Mouse (Mus musculus) heart, adult 2 months (tissue): ENCODE measurements around the gene Pdss2. TPM values are rescaled to one million over a fixed set of nuclear protein-coding genes. Genes with fewer than 3 reads are reported as not detected.

Experiments
- DNase-seq, 2 experiments: peaks; one replicate each; pipeline ENCODE4 v3.0.0; 2021
- H3K27ac ChIP-seq: fragments of 200-600 bp; 2 replicates; pipeline ENCODE4 v1.8.1; 2022
- H3K27me3 ChIP-seq: fragments of 200-500 bp; 2 replicates; pipeline ENCODE4 v1.6.1; 2012; ENCODE audit warnings: mild to moderate bottlenecking, low read length, inconsistent platforms, mixed read lengths; ENCODE audit not compliant: control insufficient read depth, insufficient read depth
- H3K36me3 ChIP-seq: fragments of 200-500 bp; 2 replicates; pipeline ENCODE4 v1.6.1; 2012; ENCODE audit warnings: low read length, inconsistent platforms; ENCODE audit not compliant: control insufficient read depth, insufficient read depth
- H3K4me1 ChIP-seq: fragments of 200-500 bp; 2 replicates; pipeline ENCODE4 v1.6.1; 2011; ENCODE audit warnings: low read length; ENCODE audit not compliant: control insufficient read depth, insufficient read depth
- H3K4me3 ChIP-seq: fragments of 200-600 bp; 2 replicates; pipeline ENCODE4 v1.8.1; 2022
- H3K79me2 ChIP-seq: fragments of 200-500 bp; replicated peaks from 2 replicates; pipeline ENCODE4 v1.6.1; 2012; ENCODE audit warnings: mild to moderate bottlenecking, inconsistent platforms, low read length, moderate library complexity, mixed read lengths; ENCODE audit not compliant: control insufficient read depth, insufficient read depth
- H3K9ac ChIP-seq: fragments of 200-500 bp; 2 replicates; pipeline ENCODE4 v1.6.1; 2012; ENCODE audit warnings: low read depth, mild to moderate bottlenecking, control low read depth, inconsistent platforms, low read length, mixed read lengths
- CTCF ChIP-seq: fragments of 200-600 bp; IDR thresholded peaks from 2 replicates; pipeline ENCODE4 v1.8.1; 2022; ENCODE audit warnings: antibody characterized with exemption, mild to moderate bottlenecking, moderate library complexity
- EP300 ChIP-seq: fragments of 200-500 bp; IDR thresholded peaks from 2 replicates; pipeline ENCODE4 v1.6.1; 2011; ENCODE audit warnings: low read depth, low read length, control low read depth; ENCODE audit not compliant: insufficient read depth
- POLR2A ChIP-seq: fragments of 200-500 bp; IDR thresholded peaks from 2 replicates; pipeline ENCODE4 v1.6.1; 2011; ENCODE audit warnings: mild to moderate bottlenecking, low read depth, low read length, control low read depth; ENCODE audit not compliant: insufficient read depth
- WGBS: fragments of 180-500 bp; shearing (Covaris S2); methylation state at CpG from one replicate; pipeline ENCODE4 v1.1.7; 2018; 5-methylcytosine and 5-hydroxymethylcytosine counted together
- intact Hi-C: fragments of 180-260 bp; cut with DNase I; formaldehyde crosslinking; loops from one replicate; pipeline ENCODE4 v1.15.1; 2025
- polyA plus RNA-seq: library from polyadenylated mRNA; depleted of rRNA; stranded (reverse); fragments of >200 nt; gene quantifications from 2 replicates; pipeline ENCODE4 v1.2.3, GENCODE M21; 2012
- total RNA-seq, 2 experiments: library from RNA; stranded (reverse); gene quantifications; 2 replicates each; pipeline ENCODE4 v1.2.3; 2021

Pdss2 gene
- total and polyA plus RNA-seq, 3 experiments: 16.6 to 33.7 (median 31.1) TPM

- H3K79me2 ChIP-seq: no peaks in the 10 kb centered on the region
- no peak for DNase-seq
- 87% methylated on average over 13 of the region's 13 CpGs for WGBS
- H3K9ac ChIP-seq: no peak overlapping the region
- no peaks in the 10 kb centered on the region for H3K36me3 ChIP-seq
- no peaks in the 10 kb centered on the region for H3K27me3 ChIP-seq
- peaks cover 3% of the 10 kb centered on the region for H3K4me1 ChIP-seq
- no peak overlapping the region for H3K27ac ChIP-seq
- H3K4me3 ChIP-seq: no peak overlapping the region
- intact Hi-C loops: no loop called here
- TF ChIP-seq EP300 (no peak), POLR2A (no peak), CTCF (no peak)
These were observed 3.9 kb upstream of the Pdss2 start for GRCm38 (mm10) chr10:43217361-43217900.

GRCm38 (mm10) chr10:43220479-43220878, 807 bp upstream of the Pdss2 start:
- 6% methylated on average over 7 of the region's 7 CpGs for WGBS
- H3K9ac ChIP-seq: peak overlapping the region; percentile 93
- no peaks in the 10 kb centered on the region for H3K27me3 ChIP-seq
- peaks cover 3% of the 10 kb centered on the region for H3K4me1 ChIP-seq
- TF ChIP-seq CTCF (no peak), EP300 (no peak), POLR2A (no peak)
- no peaks in the 10 kb centered on the region for H3K36me3 ChIP-seq
- H3K4me3 ChIP-seq: peak overlapping the region; percentile 98
- intact Hi-C loops: loop anchor here (5.0 to 10.0 kb wide), 2 partner anchors 157 to 254 kb away; partner anchors contain the start of gene Bend3
- H3K27ac ChIP-seq: peak overlapping the region; percentile 96
- no peak for DNase-seq
- H3K79me2 ChIP-seq: no peaks in the 10 kb centered on the region; the same call in 1 of the 2 replicates

- intact Hi-C loops: loop anchor here (5.0 to 10.0 kb wide), 2 partner anchors 156 to 253 kb away; partner anchors contain the start of gene Bend3
- no peaks in the 10 kb centered on the region for H3K27me3 ChIP-seq
- under 1% methylated on average over 25 of the region's 25 CpGs for WGBS
- DNase-seq: no peak
- no peaks in the 10 kb centered on the region; the same call in 1 of the 2 replicates for H3K79me2 ChIP-seq
- H3K4me1 ChIP-seq: peaks cover 3% of the 10 kb centered on the region
- TF ChIP-seq POLR2A (no peak), EP300 (no peak)
- peak overlapping the region; percentile 96 for H3K27ac ChIP-seq
- H3K4me3 ChIP-seq: peak overlapping the region; percentile 98
- H3K9ac ChIP-seq: peak overlapping the region; percentile 58
- H3K36me3 ChIP-seq: no peaks in the 10 kb centered on the region
These were observed 373 bp downstream of the Pdss2 start for GRCm38 (mm10) chr10:43221659-43222058.

GRCm38 (mm10) chr10:43223391-43223790, 2.1 kb downstream of the Pdss2 start:
- H3K27me3 ChIP-seq: no peaks in the 10 kb centered on the region
- no peak overlapping the region for H3K9ac ChIP-seq
- H3K79me2 ChIP-seq: no peaks in the 10 kb centered on the region; the same call in 1 of the 2 replicates
- no peaks in the 10 kb centered on the region for H3K36me3 ChIP-seq
- 88% methylated on average over 2 of the region's 2 CpGs for WGBS
- H3K27ac ChIP-seq: no peak overlapping the region
- no peak for DNase-seq
- no peak for TF ChIP-seq POLR2A
- TF ChIP-seq CTCF: no peak
- no peak overlapping the region for H3K4me3 ChIP-seq
- H3K4me1 ChIP-seq: peaks cover 3% of the 10 kb centered on the region
- intact Hi-C loops: loop anchor here (5.0 to 10.0 kb wide), 2 partner anchors 154 to 251 kb away; partner anchors contain the start of gene Bend3

GRCm38 (mm10) chr10:43226391-43226790, 5.1 kb downstream of the Pdss2 start:
- no peaks in the 10 kb centered on the region; the same call in 1 of the 2 replicates for H3K79me2 ChIP-seq
- DNase-seq: no peak
- no peak overlapping the region for H3K4me3 ChIP-seq
- WGBS: 88% methylated on average over 1 of the region's 1 CpGs
- no peaks in the 10 kb centered on the region for H3K36me3 ChIP-seq
- no peak overlapping the region for H3K9ac ChIP-seq
- intact Hi-C loops: loop anchor here (10.0 kb wide), 1 partner anchor 248 kb away; the partner anchor contains the start of gene Bend3
- H3K27ac ChIP-seq: no peak overlapping the region
- H3K4me1 ChIP-seq: 0 out of 2 replicates have a peak, but pooled peaks cover 1% of the 10 kb centered on the region
- no peak for TF ChIP-seq POLR2A
- TF ChIP-seq EP300: no peak
- no peak for TF ChIP-seq CTCF
- H3K27me3 ChIP-seq: no peaks in the 10 kb centered on the region

GRCm38 (mm10) chr10:43229236-43229635, 8.0 kb downstream of the Pdss2 start:
- H3K9ac ChIP-seq: no peak overlapping the region
- no peaks in the 10 kb centered on the region for H3K27me3 ChIP-seq
- DNase-seq: no peak
- no peaks in the 10 kb centered on the region for H3K4me1 ChIP-seq
- no peak overlapping the region for H3K4me3 ChIP-seq
- TF ChIP-seq CTCF: no peak
- TF ChIP-seq EP300: no peak
- no peak for TF ChIP-seq POLR2A
- H3K79me2 ChIP-seq: no peaks in the 10 kb centered on the region; the same call in 1 of the 2 replicates
- intact Hi-C loops: loop anchor here (10.0 kb wide), 1 partner anchor 246 kb away; the partner anchor contains the start of gene Bend3
- no peaks in the 10 kb centered on the region for H3K36me3 ChIP-seq
- WGBS: 88% methylated on average over 2 of the region's 2 CpGs
- H3K27ac ChIP-seq: no peak overlapping the region
